Mouse (Mus musculus) naive thymus-derived CD4-positive, alpha-beta T cell, adult 5 months (primary cell): ENCODE results near the gene Kcnj3. TPM values are rescaled to one million over a fixed set of nuclear protein-coding genes. Genes with fewer than 3 reads are reported as not detected.

Experiments used
- polyA plus RNA-seq: library from polyadenylated mRNA; unstranded; fragments of 100-300 nt; shearing (Covaris generic); gene quantifications from one replicate; pipeline ENCODE4 v1.2.1, GENCODE M21; 2017

Gene Kcnj3
- polyA plus RNA-seq = not detected

DNA sequence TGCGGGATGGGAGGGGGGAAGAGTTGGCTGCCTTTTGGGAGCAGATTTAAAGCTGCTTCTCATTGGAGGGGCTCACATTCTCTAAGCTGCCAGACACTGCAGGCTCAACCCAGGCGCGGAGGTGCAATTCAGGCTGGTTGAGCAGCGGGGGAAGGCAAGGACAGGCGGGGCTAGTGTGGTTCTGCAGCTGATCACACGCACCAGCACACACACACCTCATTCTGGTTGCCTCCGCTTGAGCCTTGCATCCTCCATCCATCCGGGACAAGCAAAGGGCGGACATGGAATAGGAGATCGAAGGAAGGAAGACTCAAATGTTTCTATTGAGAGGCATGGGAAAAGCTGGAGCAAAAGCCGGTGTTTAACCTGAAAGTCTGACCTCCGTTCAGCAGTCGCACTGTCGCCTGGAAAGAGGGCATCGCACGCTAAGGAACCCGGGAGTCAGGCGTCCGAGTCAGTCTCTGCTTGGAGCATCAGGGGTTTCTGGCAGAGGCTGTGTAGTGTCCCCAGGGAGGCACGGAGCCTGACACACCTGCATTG, at the start of gene Kcnj3:
Gene Kcnj3, plus strand, starts transcription at position 250 of the 540 bp plus-strand sequence.

